Mouse (Mus musculus) embryo, embryonic 10.5 days (tissue): ENCODE data around the gene Pold1.
A peak's percentile ranks its signal among the peaks of the same experiment; 100 is the strongest.

Source experiments
- DNase-seq: peaks from one replicate; pipeline ENCODE4 v3.0.0-alpha.2; 2015; ENCODE audit warnings: low spot score

Gene Pold1

DNA sequence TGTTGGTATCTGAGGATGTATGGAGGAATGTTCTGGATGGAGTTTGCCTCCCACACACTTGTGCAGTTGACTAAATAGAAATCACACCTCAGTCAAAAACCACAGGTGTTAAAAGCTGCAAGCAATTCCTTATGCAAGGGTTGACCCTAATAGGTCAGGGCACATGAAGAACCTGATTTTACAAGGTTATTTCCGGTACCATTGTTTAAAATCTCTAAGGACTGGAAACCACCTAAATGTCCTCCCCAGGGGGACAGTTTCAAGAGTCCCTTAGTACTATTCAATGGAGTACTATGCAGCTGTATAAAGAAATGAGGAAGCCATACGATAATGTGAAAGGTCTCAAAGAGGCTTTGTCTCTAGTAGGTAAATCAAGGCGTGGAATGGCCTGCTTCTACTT lies 2.4 kb downstream of the Pold1 start:
- DNase-seq = no peak

DNA sequence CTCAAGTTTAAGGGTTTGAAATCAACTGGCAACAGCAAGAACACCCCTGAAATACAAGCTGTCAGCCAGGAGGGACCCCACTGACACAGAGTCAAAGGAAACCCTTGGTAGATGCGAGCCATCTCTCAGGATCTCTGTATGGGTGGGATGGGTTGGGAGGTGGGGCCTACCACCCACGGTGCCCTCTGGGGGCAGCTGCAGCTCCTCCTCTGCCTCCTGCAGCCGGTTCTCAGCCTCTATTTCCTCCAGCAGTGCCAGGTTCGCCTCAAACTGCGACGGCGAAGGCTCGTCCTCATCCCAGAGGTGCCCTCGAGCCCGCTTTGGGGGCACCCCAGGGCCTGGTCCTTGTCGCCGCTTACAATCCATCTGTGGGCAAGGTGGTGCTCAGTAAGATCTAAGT lies 5.6 kb downstream of the Pold1 start:
- DNase-seq = no peak

DNA sequence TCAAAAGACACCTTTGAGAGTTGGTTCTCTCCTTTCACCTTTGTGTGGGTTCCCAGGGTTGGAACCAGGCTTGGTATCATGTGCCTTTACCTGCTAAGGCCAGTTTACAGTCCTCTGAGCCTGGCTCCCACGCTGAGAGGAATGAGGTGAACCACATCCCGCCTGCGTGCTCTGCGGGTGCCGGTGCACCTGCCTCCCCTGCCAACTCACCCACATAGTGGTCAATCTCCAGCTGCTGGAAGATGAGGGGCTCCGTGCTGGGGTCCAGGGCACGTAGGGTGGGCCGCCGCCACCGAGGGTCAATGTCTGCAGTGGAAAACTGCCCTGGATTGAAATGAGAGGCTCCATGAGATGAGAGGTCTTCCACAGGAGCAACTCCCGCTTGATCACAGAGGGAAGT lies 6.1 kb downstream of the Pold1 start:
- no peak for DNase-seq

DNA sequence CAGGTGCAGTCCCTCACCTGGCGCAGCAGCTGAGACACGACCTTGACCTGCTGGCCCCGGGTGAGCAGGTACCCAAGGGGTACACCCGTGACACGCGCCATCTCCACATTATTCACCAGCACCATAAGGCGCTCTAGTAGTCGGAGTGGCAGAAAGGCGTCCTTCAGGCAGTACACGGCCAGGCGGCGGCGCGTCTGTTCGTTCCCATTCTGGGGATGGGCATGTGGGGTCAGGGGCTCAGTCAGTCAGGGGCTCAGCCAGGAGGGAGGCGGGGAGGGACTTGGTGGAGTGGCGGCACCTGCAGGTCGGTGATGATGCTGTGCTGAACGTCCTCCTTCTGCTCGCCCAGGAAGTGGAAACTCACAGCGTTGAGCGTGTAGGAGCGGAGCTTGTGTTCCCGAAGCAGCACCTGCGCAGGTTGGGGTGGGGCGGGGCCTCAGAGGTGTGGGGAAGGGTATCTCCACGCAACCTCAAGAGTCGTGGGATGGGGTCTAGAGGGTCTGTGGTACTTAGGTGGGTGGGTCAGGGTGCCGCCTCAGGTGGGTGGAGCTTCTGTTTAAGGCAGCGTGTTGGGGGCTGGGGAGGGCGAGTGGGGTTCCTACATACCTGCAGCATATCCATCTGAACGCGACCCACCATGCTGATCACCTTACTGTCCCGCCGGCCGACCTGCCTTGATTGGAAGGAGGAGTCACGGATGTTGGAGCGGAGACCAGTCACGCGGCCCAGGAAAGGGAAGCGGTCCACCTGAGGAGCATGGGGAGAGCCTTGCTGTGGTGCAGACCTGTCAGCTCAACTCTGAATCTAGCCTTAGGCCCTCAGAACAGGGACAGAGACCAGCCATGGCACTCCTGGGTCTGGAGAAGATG lies 9.7 kb downstream of the Pold1 start:
- DNase-seq = no peak

DNA sequence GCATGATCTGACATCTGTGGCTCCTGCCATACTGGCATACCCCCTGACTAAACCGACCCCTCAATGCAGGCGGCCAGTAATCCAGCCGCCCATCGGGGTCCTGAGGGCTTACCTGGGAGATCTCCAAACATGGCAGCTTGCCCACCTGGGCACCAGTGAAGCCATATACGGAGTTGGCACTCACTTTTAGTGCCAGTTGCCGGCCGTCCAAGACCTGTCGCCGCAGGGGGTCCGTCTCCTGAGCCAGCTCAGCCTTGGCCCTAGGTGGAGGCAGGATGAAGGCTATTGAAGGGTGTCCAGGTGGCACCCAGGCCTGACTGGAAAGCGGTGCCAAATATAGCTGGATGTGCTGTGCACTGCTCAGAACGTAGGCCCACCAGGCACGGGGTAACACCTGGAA lies 11.2 kb downstream of the Pold1 start:
- no peak for DNase-seq

DNA sequence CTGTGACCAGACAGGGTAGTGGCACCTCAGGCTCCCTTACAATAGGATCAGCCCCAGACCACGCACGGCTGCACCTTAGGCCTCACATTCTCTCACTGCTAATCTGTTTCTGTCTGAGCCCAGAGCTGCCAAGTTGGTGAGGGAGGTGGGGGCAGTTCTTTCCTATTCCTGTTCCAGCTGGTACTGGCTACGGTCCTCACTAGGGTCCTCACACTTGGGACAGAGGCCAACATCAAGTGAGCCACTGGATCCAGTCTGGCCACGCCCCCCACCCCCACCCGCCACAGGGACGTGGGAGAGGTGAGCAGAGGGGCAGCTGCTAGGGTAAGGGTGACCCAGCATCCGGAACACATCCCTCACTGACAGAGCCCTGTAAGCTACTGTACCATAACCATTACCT lies 11.6 kb downstream of the Pold1 start:
- no peak for DNase-seq

- DNase-seq = no peak
These were observed 12.1 kb downstream of the Pold1 start for GRCm38 (mm10) chr7:44536590-44536968.

GRCm38 (mm10) chr7:44535657-44536589 lies 12.7 kb downstream of the Pold1 start:
- no peak for DNase-seq

DNA sequence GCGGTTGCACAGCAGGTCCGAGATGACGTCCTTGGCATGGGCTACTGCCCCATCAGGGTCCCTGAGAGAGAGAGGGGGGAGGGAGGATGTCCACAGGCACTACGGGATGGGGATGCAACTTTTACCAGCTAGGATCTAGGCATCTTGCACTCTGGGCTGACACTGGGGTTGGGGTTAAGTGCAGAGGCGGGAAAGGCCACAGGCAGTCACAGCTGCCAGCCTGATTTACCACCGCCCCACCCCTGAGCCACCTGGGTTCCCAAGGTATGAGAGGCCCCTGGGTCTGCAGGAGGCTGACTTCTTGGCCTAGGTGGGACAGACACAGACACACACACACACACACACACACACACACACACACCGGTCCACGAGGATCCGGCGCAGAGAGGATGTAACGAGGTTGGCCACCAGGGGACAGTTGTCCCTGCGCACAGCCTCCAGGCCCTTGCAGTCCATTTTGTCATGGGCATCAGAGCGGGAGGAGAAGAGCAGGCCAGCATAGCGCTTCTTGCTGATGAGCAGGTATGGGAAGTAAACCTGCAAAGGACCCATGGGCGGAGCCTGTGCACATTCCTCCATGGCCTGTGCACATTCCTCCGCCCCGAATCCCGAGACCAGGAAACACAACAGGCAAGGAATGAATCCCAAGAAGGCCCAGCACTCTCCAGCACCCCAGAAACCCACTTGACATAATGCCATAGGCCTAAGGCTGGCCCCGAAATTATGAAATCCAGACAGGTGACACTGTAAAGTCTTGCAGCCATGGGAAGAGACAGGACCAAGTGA lies 13.8 kb downstream of the Pold1 start:
- no peak for DNase-seq

DNA sequence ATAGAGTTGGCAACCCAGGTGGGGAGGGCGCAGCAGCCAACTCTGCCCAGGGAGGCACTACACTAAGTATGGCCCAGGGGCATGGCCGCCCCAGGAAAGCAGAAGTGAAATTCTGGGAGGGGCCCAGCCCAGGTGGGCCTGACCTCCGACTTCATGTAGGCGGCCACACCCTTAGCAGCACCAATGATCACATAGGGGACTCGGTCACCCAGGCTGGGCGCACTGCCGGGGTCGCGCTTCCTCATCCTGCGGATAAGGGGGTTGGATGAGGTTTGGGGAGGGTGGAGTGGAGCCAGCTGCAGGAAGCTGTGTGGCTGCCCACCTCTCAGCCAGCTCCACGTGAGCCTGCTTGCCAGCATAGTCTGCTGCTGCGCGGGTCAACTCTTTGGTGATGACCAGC lies 14.4 kb downstream of the Pold1 start:
- DNase-seq = no peak

GRCm38 (mm10) chr7:44533746-44534045 lies 15.0 kb downstream of the Pold1 start:
- no peak for DNase-seq

DNA sequence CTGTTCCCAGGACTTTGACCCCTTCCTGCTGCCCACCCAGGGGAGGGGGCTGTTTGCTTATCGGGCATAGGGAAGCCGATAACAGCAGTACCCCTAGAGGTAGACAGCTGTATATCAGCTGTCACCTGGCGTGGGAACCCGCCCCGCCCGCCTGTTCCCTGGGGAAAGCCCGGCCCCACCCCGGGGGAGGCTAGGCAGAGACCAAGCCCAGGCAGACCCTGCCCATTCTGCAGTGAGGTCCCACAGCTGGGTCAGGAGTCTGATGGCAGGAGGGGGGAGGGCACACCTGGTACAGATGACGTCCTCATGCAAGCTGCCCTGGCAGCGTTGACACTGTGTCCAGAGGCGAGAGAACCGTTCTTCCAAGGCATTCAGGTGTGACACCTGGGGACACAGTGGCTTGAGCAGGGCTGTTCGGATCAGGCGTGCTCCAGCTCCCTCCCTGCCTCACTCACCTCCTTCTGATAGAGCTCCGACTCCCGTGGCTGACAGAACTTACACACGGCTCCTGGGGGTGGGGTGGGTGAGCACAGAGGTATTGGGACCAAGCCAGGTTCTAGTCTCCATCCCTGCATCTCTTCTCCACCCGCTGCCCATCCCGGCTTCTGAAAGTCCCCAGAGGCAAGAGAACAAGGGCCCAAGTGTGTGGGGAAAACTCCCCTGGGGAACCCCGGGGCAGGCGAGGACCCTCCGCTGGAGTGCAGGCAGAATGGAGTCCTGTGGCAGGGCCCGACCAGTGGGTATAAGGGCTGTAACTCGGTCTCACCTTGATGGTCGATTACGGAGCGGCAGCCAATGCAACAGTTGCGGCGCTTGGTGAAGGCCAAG lies 15.5 kb downstream of the Pold1 start:
- no peak for DNase-seq

DNA sequence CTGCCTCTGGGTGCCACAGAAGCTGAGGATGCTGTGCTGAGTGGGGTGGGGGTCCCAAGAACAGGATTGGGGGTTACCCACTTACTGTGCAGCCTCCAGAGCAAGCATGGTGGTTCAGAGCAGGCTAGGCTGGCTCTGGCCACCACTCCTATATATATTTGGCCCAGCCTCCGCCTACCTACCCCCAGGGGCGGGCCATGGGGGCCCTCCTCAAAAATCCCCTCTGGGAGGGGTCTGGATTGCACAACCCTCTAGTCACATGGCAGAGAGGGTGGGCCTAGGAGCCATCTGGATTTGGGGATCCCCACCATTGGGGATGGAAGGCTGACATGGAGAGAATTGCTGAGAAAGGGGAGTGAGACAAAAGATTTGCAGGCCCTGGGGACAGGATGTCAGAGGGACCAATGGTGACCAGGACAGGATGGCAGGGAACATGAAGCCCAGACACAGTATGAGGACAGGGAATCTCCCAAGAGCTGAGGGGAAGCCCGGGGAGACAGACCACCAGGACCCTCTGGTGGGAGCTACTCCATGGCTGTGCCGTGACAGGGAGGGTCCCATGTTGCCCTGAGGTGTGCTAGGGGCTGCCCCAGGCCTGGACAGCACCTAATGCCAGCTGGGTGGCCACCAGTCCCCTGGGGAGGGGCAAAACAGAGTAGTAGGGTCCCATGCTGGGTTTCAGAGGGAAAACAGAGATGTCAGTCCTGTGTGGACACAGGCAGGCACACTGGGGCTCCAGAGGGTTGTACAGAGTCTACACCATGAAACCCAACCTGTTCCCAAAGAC lies 16.5 kb downstream of the Pold1 start, which contains the start of gene Spib:
Gene Spib (minus strand): TSS at position 126 of the 787 bp plus-strand sequence.
- DNase-seq = no peak

- no peak for DNase-seq
These were observed 17.4 kb downstream of the Pold1 start for GRCm38 (mm10) chr7:44531207-44531606.

DNA sequence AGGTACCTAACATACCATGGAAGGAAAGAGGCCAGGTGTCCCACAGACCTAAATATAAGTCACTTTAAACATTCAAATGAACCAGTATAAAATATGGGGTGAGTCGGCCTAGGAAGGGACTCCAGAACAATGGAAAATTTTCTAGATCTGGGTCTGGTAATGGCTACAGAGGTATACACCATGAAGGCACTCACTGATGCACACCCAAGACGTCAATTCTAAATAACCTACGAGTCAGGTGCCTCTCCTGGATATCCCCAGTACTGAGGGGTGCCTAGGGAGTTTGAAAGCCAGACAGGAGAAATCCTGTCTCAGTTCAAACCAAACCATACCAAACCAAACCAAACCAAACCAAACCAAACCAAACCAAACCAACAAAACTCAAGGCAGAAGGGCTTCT lies 18.1 kb downstream of the Pold1 start:
- no peak for DNase-seq

GRCm38 (mm10) chr7:44529518-44529917 lies 19.1 kb downstream of the Pold1 start:
- DNase-seq = no peak

DNA sequence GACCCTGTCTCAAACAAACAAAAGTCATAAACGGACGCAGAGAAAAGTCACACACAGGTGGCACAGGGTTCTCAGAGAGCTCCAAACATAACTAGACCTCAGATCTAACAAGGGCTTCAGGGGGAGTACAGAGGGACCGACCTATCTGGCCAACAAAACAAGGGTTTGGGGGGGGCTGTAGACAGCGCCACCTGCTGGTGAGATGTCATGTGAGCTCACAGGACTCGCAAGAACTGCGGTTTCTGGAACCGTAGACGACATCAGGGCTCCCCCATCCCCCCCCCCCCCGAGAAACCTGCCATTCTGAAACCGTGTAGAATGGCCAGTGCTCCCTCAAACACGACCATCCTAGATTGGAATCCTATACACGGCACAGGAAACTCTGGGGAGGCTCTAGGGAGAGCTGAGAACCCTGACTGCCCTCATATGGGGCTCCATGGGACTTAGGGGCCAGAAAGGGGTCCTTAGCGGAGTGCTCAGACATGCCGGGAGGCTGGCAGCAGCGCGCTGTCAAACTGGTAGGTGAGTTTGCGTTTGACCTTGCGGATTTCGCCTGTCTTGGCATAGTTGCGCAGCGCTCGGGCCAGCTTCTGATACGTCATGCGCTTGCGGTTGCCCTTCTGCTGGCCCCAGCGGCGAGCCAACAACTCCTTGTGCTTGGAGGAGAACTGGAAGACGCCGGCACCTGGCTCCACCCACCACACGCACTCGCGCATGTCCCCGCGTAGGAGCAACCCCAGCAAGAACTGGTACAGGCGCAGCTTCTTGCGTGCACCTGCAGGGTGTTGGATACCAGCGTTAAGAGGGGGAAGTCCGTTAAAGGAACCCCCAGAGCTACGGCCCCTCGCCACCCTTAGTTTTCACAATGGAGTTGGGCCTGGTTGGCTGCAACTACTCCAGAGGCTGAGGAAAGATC lies 20.9 kb downstream of the Pold1 start:
- peak; percentile 83 for DNase-seq

DNA sequence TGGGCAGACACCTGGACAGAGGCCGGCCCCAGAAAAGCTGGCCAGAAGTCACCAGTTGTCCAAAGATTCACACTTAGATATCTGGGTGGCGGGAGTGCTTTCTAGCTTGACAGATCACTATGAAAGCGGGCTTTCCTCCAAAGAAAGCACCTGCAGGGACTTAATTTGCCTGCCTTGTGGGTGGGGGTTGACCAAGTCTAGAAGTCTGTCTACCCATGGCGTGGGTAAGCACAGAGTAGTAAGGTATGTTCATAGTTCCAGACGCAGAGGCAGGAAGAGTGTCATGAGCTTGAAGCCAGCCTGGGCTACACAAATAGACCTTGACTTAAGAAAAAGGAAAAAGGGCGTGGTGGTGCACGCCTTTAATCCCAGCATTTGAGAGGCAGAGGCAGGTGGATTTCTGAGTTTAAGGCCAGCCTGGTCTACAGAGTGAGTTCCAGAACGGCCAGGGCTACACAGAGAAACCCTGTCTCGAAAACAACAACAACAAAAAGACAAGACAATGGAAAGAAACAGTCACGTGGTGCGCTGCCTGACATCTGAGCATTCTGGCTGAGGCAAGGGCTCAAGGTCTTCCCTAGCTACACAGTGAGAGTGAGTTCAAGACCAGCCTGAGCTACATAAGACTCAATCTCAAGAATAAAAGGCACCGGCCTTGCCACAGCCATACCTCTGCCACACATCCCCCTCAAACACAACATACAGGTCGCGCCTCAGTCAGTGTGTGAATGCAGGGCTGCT lies 22.1 kb downstream of the Pold1 start:
- no peak for DNase-seq
